Mouse (Mus musculus) monocyte, adult 5-6 weeks (primary cell): ENCODE measurements around the gene Dag1. TPM values are rescaled to one million over a fixed set of nuclear protein-coding genes. Genes with fewer than 3 reads are reported as not detected.
"Not testable (repeated sequence)": the region's sequence is repeated elsewhere in the genome, so short reads cannot be mapped to it uniquely, and the experiment has no call there.

Source experiments
- ATAC-seq: fragments of 153-309, 156-312 bp; replicated peaks from 2 replicates; pipeline ENCODE4 v1.8.0; 2017; ENCODE audit warnings: mild to moderate bottlenecking; ENCODE audit not compliant: low TSS enrichment, insufficient number of reproducible peaks, severe bottlenecking, poor library complexity, low FRiP score
- total RNA-seq: library from RNA; stranded (forward); fragments of 200-1000, 200-491, 200-594 nt; gene quantifications from 3 replicates; pipeline ENCODE4 v1.2.3, GENCODE M21; 2017

Dag1 gene
- total RNA-seq, result 3.2 to 5.7 TPM (median 5.0 TPM) in 3 replicates

DNA sequence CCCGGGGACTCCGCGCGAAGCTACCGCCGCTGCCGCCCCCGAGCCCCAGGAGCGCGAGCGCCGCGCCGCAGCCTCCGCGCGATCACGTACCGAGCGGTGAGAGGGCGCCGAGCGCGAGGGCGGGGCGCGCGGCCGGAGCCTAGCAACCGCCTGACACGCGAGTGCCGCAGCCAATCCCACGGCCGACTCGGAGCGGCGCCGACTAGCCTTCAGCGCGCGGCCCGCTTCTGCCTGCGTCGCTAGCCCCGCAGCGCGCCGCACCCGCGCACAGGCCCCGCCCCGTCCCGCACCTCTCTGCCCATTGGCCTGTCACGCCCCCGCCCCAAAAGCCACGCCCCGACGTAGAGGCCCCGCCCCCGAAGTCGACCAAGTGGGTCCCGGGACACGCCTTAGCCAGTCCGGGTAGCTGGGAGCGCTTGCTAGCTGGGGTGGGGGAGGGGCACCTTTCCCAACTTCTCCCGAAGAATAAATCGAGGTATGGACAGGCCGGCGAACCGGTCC, at the start of gene Dag1:
Gene Dag1, minus strand, starts transcription at position 269 of the 501 bp plus-strand sequence.
- ATAC-seq, result peak; percentile 88

DNA sequence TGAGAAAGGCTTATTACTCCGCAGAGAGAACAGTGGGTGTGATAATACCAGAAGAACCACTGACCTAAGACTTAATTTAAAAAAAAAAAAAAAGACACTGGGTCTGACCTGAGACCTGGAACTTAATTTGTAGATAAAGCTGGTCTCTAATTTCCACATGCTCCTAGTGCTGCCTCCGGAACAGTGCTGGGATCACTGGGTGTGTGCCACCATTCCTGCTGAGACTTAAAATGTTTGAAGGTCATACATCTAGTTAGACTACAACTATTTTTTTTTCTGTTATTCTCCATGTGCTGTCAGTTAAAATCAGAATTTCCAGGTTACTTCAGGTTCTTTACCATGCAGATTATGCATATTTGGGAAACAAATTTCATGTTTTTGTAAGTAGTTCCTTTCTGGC, 44.4 kb upstream of the Dag1 start:
- no peak for ATAC-seq

DNA sequence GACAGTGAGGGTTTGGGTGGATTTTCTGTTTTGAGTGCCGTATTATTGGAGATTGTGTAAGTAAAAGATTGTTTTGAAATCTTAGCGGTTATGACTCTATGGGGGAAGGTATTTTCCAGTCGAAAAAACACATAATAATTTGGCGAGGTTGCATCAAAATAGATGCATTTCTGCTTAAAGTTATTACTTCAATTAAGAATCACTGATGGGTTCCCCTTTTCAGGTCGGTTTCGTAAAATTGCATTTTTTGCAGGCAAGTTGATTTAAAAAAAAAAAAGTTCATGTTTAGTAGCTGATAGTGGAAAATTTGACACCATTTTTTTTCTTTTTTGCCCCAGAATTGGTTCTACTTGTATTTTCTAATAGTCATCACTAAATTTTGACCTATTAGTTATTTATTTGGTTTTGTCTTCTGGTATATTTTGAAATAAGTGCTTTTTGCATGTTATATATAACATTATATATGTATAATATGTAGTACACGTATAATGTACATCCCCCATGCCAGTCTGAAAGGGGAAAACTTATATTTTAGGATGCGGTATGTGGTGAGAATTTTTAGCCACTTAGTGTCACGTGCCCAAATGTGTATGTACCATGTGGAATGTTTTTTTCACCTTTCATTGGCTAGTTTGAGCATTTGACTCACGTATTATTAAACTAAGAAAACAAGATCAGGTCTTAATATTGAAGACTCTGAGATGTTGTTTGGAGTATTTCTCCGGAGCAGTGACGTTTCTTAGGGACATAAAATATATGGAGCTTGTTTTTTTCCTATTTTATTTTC, 43.5 kb upstream of the Dag1 start:
- no peak for ATAC-seq

DNA sequence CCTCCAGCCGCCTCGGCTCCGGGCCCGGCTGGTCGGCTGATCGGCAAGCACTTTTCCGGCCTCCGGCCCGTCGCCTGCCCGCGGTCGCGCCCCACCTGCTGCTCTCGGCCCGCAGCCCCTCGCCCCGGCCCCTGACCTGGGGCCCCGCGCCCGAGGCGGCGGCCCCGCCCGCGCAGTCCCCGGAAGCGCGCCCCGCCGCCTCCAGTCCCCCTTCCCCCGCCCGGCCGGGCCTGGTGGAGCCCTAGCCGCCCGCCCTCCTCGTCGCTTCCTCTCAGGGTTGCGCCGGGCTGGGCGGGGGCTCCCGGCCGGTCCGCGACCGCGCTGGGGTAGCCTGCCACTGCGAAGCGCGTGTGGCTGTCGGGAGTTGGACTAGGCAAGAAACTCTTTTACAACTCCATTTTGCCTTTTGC, 42.8 kb upstream of the Dag1 start:
- peak; percentile 38; the same call in 1 of the 2 replicates for ATAC-seq

DNA sequence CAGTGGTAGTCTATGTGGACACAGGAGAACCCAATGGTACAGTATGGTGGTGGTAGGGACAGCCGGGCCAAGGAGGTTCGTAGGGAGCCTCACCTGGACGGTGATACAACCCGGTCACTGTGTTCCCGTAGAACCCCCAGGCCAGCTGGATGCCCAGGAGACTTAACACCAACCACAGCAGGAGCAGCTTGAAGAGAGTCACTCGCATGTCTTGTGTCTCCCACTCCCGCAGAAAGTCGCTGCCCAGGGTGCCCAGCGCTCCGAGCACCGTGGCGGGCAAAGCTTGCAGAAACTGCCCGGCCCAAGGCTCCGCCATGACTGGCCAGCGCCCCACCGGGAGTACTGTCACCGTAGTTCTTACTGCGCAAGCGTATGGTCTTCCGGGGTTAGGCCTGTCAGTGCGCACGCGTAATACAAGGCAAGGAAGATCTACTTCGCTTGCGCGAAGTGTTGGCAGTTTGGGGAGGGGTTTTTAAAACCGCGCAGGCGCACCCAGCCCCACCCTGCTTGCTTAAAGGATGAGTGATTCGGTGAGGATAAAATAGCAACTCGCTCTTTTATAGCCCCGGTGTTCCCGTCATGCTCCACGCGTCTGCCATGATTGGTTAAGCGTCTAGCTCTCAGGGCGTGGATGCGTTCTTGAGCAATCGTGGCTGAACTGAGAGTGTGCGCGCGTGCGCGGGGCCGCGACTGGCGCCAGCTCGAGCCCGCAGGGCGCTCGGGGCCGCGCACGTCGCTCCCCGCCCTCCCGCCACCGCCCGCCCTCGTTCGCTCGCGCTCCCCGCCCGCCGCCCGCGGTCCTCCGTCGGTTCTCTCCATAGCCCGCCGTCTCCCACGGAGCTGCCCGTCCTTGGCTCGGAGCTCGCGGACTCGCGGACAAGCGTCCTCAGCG, 42.1 kb upstream of the Dag1 start, which contains the start of the genes Rhoa and Tcta:
Gene Rhoa, plus strand, starts transcription at position 501 of the 892 bp plus-strand sequence.
Gene Tcta, minus strand, starts transcription at position 532 of the 892 bp plus-strand sequence.
- peak; percentile 85 for ATAC-seq

DNA sequence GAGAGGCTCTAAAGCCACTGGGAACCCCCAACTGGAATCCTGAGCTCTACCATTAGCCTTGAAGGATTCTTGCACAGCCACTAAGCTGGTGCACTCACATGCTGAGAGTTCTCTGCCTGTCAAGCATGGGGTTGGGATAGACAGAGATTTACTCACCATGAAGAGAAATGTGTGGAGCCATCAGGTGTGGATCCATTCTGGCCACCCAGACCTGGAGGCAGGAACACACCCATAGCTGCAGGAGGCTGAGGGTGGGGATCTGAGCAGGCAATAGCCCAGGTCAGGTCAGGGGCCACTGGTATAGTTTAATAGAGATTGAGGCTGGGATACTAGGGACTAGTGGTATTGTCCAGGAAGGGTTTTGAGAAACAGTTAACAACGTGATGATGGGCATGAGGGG, 41.4 kb upstream of the Dag1 start:
- ATAC-seq, result 0 out of 2 replicates have a peak, but pooled peaks have one; percentile 1

DNA sequence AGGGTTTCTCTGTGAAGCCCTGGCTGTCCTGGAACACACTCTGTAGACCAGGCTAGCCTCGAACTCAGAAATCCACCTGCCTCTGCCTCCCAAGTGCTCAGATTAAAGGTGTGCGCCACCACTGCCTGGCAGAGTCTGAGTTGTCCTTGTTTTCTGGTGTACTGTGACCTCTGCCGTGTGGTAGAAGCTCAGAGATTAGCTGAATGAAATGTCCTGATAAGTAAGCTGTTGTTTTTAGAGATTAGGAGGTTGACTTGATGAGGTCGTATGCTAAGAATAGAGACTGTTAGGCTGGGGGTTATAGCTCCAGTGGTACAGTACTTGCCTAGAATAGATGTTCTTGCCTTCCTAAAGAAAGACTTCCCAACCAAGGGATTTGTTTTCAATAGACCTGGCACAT, 41.0 kb upstream of the Dag1 start:
- ATAC-seq, result no peak

DNA sequence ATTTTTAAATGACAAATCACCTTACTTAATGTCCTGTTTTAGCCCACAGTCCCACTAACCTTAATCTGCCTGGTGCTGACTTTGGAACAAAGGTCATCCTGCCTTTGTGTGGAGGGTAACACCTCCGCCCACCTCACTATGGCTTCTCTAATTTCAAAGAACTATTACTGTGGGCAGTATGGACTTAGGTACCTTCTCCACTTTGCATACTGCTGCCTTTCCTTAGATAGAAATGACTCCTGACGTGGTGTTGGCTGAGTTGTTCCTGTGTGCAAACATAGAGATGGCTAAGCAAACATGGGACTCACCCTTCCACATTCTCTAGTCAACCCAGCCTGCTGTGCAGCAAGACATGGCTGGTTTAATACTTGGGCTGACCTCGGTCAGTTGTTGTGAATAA, 38.1 kb upstream of the Dag1 start:
- no peak for ATAC-seq

DNA sequence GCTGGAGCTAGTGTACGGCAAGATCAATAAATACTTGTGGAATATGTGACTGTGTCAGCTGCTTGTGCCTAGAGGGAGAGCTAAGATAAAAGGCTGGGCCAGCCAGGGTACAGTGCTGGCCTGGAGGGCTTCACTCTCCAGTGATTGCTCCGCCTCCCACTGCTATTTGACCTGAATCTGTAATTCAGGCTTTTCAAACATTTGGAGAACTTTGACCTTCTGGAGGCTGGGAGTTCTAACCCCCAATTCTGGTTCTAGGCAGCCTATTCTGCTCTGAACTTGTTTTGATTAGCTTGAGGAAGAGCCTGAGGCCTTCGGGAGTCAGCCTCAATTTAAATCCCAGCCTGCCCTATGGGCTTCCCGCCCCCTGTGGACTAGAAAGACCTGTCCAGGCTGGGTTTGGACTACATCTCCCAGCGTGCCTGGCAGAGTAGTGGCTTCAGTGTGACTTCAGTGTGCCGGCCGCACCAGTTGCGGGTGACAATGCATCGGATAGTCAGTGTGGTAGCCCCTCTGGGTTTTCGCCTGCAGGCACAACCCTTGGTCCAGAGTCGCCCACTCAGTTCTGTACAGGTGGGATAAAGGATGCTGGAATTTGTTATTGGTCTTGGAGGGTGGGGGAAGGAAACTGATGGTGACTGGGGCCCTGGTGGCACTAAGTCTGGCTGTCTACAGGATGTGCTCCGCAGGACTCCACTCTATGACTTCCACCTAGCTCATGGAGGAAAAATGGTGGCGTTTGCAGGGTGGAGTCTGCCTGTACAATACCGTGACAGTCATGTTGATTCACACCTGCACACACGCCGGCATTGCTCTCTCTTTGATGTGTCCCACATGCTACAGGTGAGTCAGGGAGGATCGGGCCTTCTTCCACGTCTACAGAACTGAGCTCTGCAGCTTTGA, 32.9 kb upstream of the Dag1 start, which contains the start of gene Amt:
Gene Amt, plus strand, starts transcription at position 401 of the 903 bp plus-strand sequence.
- no peak for ATAC-seq

DNA sequence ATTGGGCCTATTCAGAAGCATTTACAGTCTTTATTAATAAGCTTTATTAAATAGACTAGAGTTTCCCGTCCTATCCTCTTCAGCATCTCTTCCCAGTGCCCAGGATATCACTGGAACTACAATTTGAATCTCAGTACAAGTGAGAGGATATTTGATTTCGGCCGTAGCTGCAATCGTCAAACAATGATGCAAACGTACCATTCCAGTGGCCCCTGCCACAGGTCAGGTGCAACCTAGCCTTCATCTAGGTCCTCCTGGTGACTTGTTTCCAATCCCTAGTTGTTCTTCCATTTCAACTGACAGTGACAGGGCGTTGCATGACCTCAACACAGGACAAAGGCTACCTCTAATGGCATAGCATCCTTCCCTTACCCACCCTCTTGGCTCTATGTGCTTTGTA, 27.0 kb upstream of the Dag1 start:
- ATAC-seq, result no peak

DNA sequence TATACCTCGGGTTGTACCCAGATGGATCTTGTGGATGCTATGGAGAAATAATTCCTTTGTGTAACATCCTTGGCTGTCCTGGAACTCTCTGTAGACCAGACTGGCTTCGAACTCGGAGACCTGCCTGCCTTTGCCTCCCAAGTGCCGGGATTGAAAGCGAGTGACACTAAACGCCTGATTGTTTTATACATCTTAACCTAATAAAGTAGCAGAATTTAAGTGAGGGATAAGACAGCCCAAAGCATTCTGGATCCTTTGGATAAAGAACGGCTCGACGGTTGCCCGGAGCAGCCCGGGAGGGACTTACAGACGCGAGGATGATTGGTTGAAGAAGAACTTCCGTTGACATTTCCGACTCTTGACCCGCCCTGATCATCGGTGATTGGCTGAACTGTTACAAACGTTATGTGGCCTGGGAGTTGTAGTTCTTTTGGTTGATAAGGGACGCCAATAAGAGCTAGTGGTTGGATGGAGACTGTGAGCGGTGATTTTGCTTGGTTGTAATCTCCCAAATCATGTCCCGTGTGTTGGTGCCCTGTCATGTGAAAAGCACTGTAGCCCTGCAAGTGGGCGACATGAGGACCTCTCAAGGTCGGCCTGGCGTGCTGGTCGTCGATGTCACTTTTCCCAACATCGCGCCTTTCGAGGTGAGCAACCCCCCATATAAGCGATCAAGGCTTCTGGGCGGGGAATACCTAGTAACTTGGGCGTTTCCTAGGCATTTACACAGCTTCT, 26.4 kb upstream of the Dag1 start, which contains the start of gene Nicn1:
Gene Nicn1, plus strand, starts transcription at position 414 of the 735 bp plus-strand sequence.
- peak; percentile 100 for ATAC-seq

DNA sequence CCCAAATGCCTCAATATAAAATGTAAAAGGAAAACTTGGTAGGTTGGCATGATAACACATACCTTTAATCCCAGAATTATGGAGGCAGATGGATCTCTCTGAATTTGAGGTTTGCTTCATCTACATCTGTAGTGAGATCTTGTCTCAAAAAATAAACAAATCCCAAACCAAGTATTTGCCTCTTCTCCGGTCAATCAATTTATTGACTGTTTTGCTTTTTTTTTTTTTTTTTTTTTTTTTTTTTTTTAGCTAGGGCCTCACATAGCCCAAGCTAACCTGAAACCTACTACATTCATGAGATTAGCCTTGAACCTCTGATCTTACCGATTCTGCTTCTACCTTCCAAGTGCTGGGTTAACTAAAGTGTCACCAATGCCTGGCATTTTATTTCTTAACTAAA, 25.6 kb upstream of the Dag1 start:
- ATAC-seq, result no peak

DNA sequence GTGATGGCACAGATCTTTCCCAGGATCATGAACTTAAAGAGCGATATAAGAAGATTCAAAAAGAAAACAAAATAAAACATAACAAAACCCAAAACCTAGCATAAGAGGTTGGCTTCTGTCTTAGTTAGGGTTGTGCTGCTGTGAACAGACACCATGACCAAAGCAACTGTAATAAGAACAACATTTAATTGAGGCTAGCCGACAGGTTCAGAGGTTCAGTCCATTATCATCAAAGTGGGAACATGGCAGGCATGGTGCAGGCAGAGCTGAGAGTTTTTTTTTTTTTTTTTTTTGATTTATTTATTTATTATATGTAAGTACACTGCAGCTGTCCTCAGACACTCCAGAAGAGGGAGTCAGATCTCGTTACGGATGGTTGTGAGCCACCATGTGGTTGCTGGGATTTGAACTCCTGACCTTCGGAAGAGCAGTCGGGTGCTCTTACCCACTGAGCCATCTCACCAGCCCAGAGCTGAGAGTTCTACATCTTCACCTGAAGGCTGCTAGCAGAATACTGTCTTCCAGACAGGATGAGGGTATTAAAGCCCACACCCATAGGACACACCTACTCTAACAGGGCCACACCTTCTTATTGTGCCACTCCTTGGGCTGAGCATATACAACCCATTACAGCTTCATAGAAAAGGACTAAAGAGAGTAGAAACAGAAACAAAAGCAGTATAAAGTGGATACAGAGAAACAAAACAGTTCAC, 23.9 kb upstream of the Dag1 start:
- not testable (repeated sequence) for ATAC-seq

DNA sequence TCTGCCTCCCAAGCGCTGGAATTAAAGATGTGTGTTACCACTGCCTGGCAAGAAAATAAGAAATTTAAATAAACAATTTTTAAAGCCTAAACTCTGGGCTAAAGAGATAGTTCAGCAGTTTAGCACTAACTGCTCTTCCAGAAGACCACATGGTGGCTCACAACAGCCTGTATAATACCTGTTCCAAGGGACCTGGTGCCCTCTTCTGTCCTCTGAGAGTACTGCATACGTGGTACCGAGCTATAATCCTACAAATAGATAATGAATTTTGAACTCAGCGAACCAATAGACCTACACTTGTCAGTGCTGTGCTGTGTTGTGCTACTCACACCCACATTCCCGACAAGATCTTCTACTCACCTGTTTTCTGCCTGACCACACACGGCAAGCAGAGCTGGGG, 20.7 kb upstream of the Dag1 start:
- peak; percentile 98 for ATAC-seq

DNA sequence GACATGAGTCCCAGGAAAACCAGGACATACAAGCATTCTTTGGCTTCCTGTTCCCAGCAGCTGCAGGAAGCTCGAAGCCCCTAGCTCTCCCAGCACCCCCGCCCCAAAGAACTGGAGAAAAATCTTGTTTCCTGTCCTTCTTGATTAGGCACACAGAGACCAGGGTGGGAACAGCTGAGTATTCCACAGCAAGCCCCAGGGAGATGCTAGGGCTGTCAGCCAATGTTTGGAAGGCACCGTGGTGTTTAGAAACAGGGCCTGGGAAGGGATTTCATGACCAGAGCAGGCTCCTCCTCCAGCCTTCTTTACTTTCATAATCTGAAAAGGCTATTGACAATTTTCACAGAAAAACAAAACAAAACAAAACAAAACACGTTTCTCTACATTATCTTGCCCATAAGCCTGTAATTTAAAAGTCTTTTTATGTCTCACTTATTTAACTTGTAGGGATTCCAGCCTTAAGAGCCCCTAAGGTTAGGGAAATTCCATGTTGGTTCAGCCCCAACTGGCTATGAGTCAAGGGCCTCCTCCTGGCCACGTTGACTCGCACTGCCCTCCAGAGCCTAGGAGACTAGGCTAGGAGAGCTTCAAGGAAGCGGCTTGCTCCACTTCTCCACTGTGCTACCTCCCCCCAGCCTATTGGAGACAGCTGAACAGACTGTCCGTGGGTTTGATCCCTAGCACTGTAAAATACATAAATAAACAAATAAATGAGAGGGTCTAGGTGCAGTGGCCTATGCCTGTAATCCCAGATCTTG, 16.5 kb upstream of the Dag1 start:
- ATAC-seq, result no peak

DNA sequence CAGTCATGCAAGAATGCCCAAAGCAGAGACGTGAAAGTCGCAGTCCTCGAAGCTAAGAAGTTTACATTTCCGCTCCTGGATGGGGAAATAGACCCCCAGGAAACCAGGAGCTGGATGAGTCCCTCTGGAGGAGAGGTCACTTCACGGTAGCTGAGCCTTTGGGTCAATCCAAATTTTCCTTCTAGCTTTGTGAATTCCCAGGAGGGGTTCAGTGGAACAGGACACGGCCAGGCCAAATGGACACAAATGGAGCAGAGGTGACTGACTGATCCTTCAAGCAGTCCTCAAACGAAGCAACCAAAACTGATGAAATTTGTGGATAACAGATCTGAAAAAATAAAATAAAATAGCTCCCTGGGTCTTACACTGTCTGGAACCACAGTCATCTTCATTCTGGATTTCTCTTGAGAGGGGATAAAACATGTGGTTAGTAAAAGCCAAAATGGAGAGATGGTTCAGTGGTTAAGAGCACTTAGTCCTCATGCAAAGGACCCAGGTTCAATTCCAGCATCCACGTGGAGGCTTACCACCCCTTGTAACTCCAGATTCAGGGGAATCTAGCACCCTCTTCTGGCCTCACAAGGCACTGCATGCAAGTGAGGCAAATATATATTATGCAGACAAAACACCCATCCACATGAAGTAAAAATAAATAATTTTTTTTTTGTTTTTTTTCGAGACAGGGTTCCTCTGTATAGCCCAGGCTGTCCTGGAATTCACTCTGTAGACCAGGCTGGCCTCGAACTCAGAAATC, 15.1 kb upstream of the Dag1 start:
- peak; percentile 56; the same call in 1 of the 2 replicates for ATAC-seq
